Mouse (Mus musculus): ENCODE measurements around the gene Ankrd11. TPM values are rescaled to one million over a fixed set of nuclear protein-coding genes. Genes with fewer than 3 reads are reported as not detected.

Gene Ankrd11
- polyA plus RNA-seq, 1 experiment = 77.7 TPM

GRCm38 (mm10) chr8:123066101-123066683 lies 24.1 kb upstream of the Ankrd11 start:
- 23% methylated on average over 7 of the region's 7 CpGs for WGBS

GRCm38 (mm10) chr8:123065214-123066100 lies 23.4 kb upstream of the Ankrd11 start:
- Histone ChIP-seq H3K27me3 (ENCODE audit: control insufficient read depth, insufficient read depth, low read length) (no peaks in the 10 kb centered on the region), H3K4me3 (ENCODE audit: extremely low read depth, insufficient read depth, insufficient read length) (peak overlapping the region; percentile 88), H3K4me1 (ENCODE audit: control insufficient read depth, insufficient read depth, insufficient read length) (peaks cover 11% of the 10 kb centered on the region; the same call in 1 of the 2 replicates), H3K27ac (ENCODE audit: insufficient read depth, low read length) (peak overlapping the region; percentile 95), H3K36me3 (ENCODE audit: control insufficient read depth, insufficient read depth, low read length) (0 out of 2 replicates have a peak, but pooled peaks cover 1% of the 10 kb centered on the region)
- under 1% methylated on average over 66 of the region's 84 CpGs for WGBS
- peak; percentile 92 to 95 for DNase-seq (ENCODE audit: low read depth in 1 of 2, low spot score in 2 of 2)
- TF ChIP-seq POLR2A (IDR thresholded peaks at IDR 0.05; ENCODE audit: low read depth, low read length) (peak; percentile 90), CTCF (IDR thresholded peaks at IDR 0.05; ENCODE audit: extremely low read depth, insufficient read depth, insufficient read length, insufficient replicate concordance) (peak; percentile 26; the same call in 1 of the 2 replicates)

More at GRCm38 (mm10) chr8:123066101-123066683, 24.1 kb upstream of the Ankrd11 start:
- no peaks in the 10 kb centered on the region for H3K27me3 ChIP-seq (ENCODE audit: control insufficient read depth, insufficient read depth, low read length)
- H3K4me1 ChIP-seq (ENCODE audit: control insufficient read depth, insufficient read depth, insufficient read length) = peaks cover 11% of the 10 kb centered on the region; the same call in 1 of the 2 replicates
- peak overlapping the region; percentile 90 for H3K27ac ChIP-seq (ENCODE audit: insufficient read depth, low read length)
- 0 out of 2 replicates have a peak, but pooled peaks cover 2% of the 10 kb centered on the region for H3K36me3 ChIP-seq (ENCODE audit: control insufficient read depth, insufficient read depth, low read length)
- peak overlapping the region; percentile 88 for H3K4me3 ChIP-seq (ENCODE audit: extremely low read depth, insufficient read depth, insufficient read length)
- no peak for TF ChIP-seq CTCF (IDR thresholded peaks at IDR 0.05; ENCODE audit: extremely low read depth, insufficient read depth, insufficient read length, insufficient replicate concordance)
- no peak for DNase-seq (ENCODE audit: low read depth in 1 of 2, low spot score in 2 of 2)

GRCm38 (mm10) chr8:123064809-123065213 lies 22.7 kb upstream of the Ankrd11 start:
- WGBS = under 1% methylated on average over 14 of the region's 14 CpGs
- peak overlapping the region; percentile 58 for H3K4me3 ChIP-seq (ENCODE audit: extremely low read depth, insufficient read depth, insufficient read length)
- H3K27me3 ChIP-seq (ENCODE audit: control insufficient read depth, insufficient read depth, low read length) = no peaks in the 10 kb centered on the region
- DNase-seq (ENCODE audit: low read depth in 1 of 2, low spot score in 2 of 2) = peak; percentile 44 to 56
- peak overlapping the region; percentile 95 for H3K27ac ChIP-seq (ENCODE audit: insufficient read depth, low read length)
- H3K4me1 ChIP-seq (ENCODE audit: control insufficient read depth, insufficient read depth, insufficient read length) = peaks cover 11% of the 10 kb centered on the region; the same call in 1 of the 2 replicates
- TF ChIP-seq CTCF (IDR thresholded peaks at IDR 0.05; ENCODE audit: extremely low read depth, insufficient read depth, insufficient read length, insufficient replicate concordance) (no peak), POLR2A (IDR thresholded peaks at IDR 0.05; ENCODE audit: low read depth, low read length) (0 out of 2 replicates have a peak, but pooled peaks have one; percentile 6)
- no peaks in the 10 kb centered on the region for H3K36me3 ChIP-seq (ENCODE audit: control insufficient read depth, insufficient read depth, low read length)

GRCm38 (mm10) chr8:123064072-123064471 lies 22.0 kb upstream of the Ankrd11 start:
- TF ChIP-seq POLR2A (IDR thresholded peaks at IDR 0.05; ENCODE audit: low read depth, low read length) (no peak), CTCF (IDR thresholded peaks at IDR 0.05; ENCODE audit: extremely low read depth, insufficient read depth, insufficient read length, insufficient replicate concordance) (no peak)
- H3K27ac ChIP-seq (ENCODE audit: insufficient read depth, low read length) = peak overlapping the region; percentile 95
- no peaks in the 10 kb centered on the region for H3K27me3 ChIP-seq (ENCODE audit: control insufficient read depth, insufficient read depth, low read length)
- DNase-seq (ENCODE audit: low read depth in 1 of 2, low spot score in 2 of 2) = no peak
- 90% methylated on average over 4 of the region's 4 CpGs for WGBS
- H3K4me1 ChIP-seq (ENCODE audit: control insufficient read depth, insufficient read depth, insufficient read length) = peaks cover 11% of the 10 kb centered on the region; the same call in 1 of the 2 replicates
- H3K36me3 ChIP-seq (ENCODE audit: control insufficient read depth, insufficient read depth, low read length) = no peaks in the 10 kb centered on the region
- H3K4me3 ChIP-seq (ENCODE audit: extremely low read depth, insufficient read depth, insufficient read length) = no peak overlapping the region

- no peak for DNase-seq (ENCODE audit: low read depth in 1 of 2, low spot score in 2 of 2)
- no peak for TF ChIP-seq POLR2A (IDR thresholded peaks at IDR 0.05; ENCODE audit: low read depth, low read length)
- no peak for TF ChIP-seq CTCF (IDR thresholded peaks at IDR 0.05; ENCODE audit: extremely low read depth, insufficient read depth, insufficient read length, insufficient replicate concordance)
- WGBS = 89% methylated on average over 7 of the region's 7 CpGs
- H3K4me3 ChIP-seq (ENCODE audit: extremely low read depth, insufficient read depth, insufficient read length) = no peak within 1 kb of the TSS
- no peaks in the 10 kb centered on the region for H3K27me3 ChIP-seq (ENCODE audit: control insufficient read depth, insufficient read depth, low read length)
- peaks cover 11% of the 10 kb centered on the region; the same call in 1 of the 2 replicates for H3K4me1 ChIP-seq (ENCODE audit: control insufficient read depth, insufficient read depth, insufficient read length)
- H3K36me3 ChIP-seq (ENCODE audit: control insufficient read depth, insufficient read depth, low read length) = no peaks in the 10 kb centered on the region
- H3K27ac ChIP-seq (ENCODE audit: insufficient read depth, low read length) = no peak within 1 kb of the TSS
Observed at GRCm38 (mm10) chr8:123062721-123063120, 20.6 kb upstream of the Ankrd11 start, which contains the start of gene Spg7. Gene Spg7, plus strand, starts transcription at chr8:123062942.

GRCm38 (mm10) chr8:123051458-123051857 lies 9.4 kb upstream of the Ankrd11 start:
- DNase-seq (ENCODE audit: low read depth in 1 of 2, low spot score in 2 of 2) = no peak
- no peaks in the 10 kb centered on the region for H3K36me3 ChIP-seq (ENCODE audit: control insufficient read depth, insufficient read depth, low read length)
- no peaks in the 10 kb centered on the region for H3K27me3 ChIP-seq (ENCODE audit: control insufficient read depth, insufficient read depth, low read length)
- peaks cover 2% of the 10 kb centered on the region; the same call in 1 of the 2 replicates for H3K4me1 ChIP-seq (ENCODE audit: control insufficient read depth, insufficient read depth, insufficient read length)
- H3K27ac ChIP-seq (ENCODE audit: insufficient read depth, low read length) = no peak overlapping the region
- WGBS = 56% methylated on average over 5 of the region's 5 CpGs
- TF ChIP-seq CTCF (IDR thresholded peaks at IDR 0.05; ENCODE audit: extremely low read depth, insufficient read depth, insufficient read length, insufficient replicate concordance) (no peak), POLR2A (IDR thresholded peaks at IDR 0.05; ENCODE audit: low read depth, low read length) (no peak)
- no peak overlapping the region for H3K4me3 ChIP-seq (ENCODE audit: extremely low read depth, insufficient read depth, insufficient read length)

Measured in spleen, adult 2 months (tissue).